Mouse (Mus musculus) hindbrain, embryonic 16.5 days (tissue): Measurements from ENCODE around the gene Rnf11. TPM values are rescaled to one million over a fixed set of nuclear protein-coding genes. Genes with fewer than 3 reads are reported as not detected.
A peak's percentile ranks its signal among the peaks of the same experiment; 100 is the strongest.

ENCODE experiments used
- ATAC-seq: fragments of 200-750 bp; cut with Nextera tagmentation; 2 replicates; pipeline ENCODE4 v1.8.0; 2017; ENCODE audit warnings: moderate TSS enrichment, moderate library complexity
- H3K27ac ChIP-seq: fragments of 300-500 bp; sonication (generic); 2 replicates; pipeline ENCODE4 v1.5.1; 2014; ENCODE audit warnings: low read depth, mild to moderate bottlenecking, control low read depth, low read length, moderate library complexity
- H3K27me3 ChIP-seq: fragments of 300-500 bp; sonication (generic); replicated peaks from 2 replicates; pipeline ENCODE4 v1.6.1; 2014; ENCODE audit warnings: low read length; ENCODE audit not compliant: control insufficient read depth, insufficient read depth
- H3K36me3 ChIP-seq: fragments of 300-500 bp; sonication (generic); 2 replicates; pipeline ENCODE4 v1.6.1; 2014; ENCODE audit warnings: mild to moderate bottlenecking, low read length, moderate library complexity, mixed read lengths; ENCODE audit not compliant: control insufficient read depth, insufficient read depth
- H3K4me1 ChIP-seq: fragments of 300-500 bp; sonication (generic); 2 replicates; pipeline ENCODE4 v1.6.1; 2014; ENCODE audit warnings: low read depth, low read length; ENCODE audit not compliant: control insufficient read depth, insufficient read depth
- H3K4me2 ChIP-seq: fragments of 300-500 bp; sonication (generic); 2 replicates; pipeline ENCODE4 v1.6.1; 2014; ENCODE audit warnings: mild to moderate bottlenecking, low read length, control low read depth, moderate library complexity
- H3K4me3 ChIP-seq: fragments of 300-500 bp; sonication (generic); 2 replicates; pipeline ENCODE4 v1.5.1; 2014; ENCODE audit warnings: mild to moderate bottlenecking, low read length, control low read depth, moderate library complexity
- H3K9ac ChIP-seq: fragments of 300-500 bp; sonication (generic); 2 replicates; pipeline ENCODE4 v1.6.1; 2014; ENCODE audit warnings: low read depth, mild to moderate bottlenecking, control low read depth, low read length, moderate library complexity
- H3K9me3 ChIP-seq: fragments of 300-500 bp; sonication (generic); 2 replicates; pipeline ENCODE4 v1.6.1; 2014; ENCODE audit warnings: mild to moderate bottlenecking, low read length, moderate library complexity; ENCODE audit not compliant: control insufficient read depth
- WGBS: fragments of 180-500 bp; shearing (Covaris S2); extraction: QIAGEN DNeasy Blood & Tissue Kit; methylation state at CpG from one replicate; pipeline ENCODE4 v1.1.7; 2014; 5-methylcytosine and 5-hydroxymethylcytosine counted together
- polyA plus RNA-seq: library from polyadenylated mRNA; unstranded; fragments of >200 nt; fragmentation: Nextera tagmentation; extraction: Ambion mirVana; gene quantifications from 2 replicates; pipeline ENCODE4 v1.2.1, GENCODE M21; 2015

The Rnf11 gene
- polyA plus RNA-seq, 1 experiment from 2014 or later: 60.3 TPM

DNA sequence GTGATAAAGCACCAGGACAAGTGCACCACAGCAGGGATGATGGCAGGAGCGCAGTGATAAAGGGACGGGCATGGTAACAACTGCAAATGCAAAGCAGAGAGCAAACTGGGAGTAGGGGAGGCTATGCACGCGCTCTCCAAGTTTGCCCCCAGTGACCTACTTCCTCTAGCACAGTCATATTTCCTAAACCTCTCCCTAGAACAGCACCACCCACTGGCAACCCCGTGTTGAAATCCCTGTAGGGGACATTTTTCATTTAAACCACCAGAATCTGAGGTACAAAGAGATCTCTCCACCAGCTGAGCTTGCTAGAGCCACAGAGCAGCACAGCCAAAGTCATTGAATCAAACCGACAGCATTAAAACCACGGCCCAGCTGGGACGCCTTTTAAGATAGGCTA is 45.4 kb downstream of the Rnf11 start:
- ATAC-seq: no peak
- 76% methylated on average over 8 of the region's 8 CpGs for WGBS

GRCm38 (mm10) chr4:109437913-109438878 is 46.3 kb downstream of the Rnf11 start:
- WGBS: 54% methylated on average over 9 of the region's 9 CpGs
- ATAC-seq: peak; percentile 78

More for the DNA sequence above, 45.4 kb downstream of the Rnf11 start:
- no peaks in the 10 kb centered on the region for H3K4me1 ChIP-seq
- H3K27ac ChIP-seq: no peak overlapping the region
- no peak overlapping the region for H3K9ac ChIP-seq
- no peaks in the 10 kb centered on the region for H3K36me3 ChIP-seq
- H3K4me3 ChIP-seq: no peak overlapping the region
- H3K4me2 ChIP-seq: no peak overlapping the region
- no peaks in the 10 kb centered on the region for H3K27me3 ChIP-seq
- H3K9me3 ChIP-seq: no peaks in the 10 kb centered on the region

GRCm38 (mm10) chr4:109434256-109434655 is 50.3 kb downstream of the Rnf11 start:
- no peaks in the 10 kb centered on the region for H3K36me3 ChIP-seq
- ATAC-seq: no peak
- H3K4me1 ChIP-seq: no peaks in the 10 kb centered on the region
- no peak overlapping the region for H3K27ac ChIP-seq
- no peaks in the 10 kb centered on the region for H3K27me3 ChIP-seq
- H3K9ac ChIP-seq: no peak overlapping the region
- H3K9me3 ChIP-seq: no peaks in the 10 kb centered on the region
- no peak overlapping the region for H3K4me3 ChIP-seq
- H3K4me2 ChIP-seq: no peak overlapping the region
- 100% methylated on average over 1 of the region's 1 CpGs for WGBS

More at GRCm38 (mm10) chr4:109437913-109438878, 46.3 kb downstream of the Rnf11 start:
- no peaks in the 10 kb centered on the region for H3K36me3 ChIP-seq
- no peaks in the 10 kb centered on the region for H3K4me1 ChIP-seq
- H3K9me3 ChIP-seq: no peaks in the 10 kb centered on the region
- no peaks in the 10 kb centered on the region for H3K27me3 ChIP-seq
- H3K9ac ChIP-seq: no peak overlapping the region
- H3K27ac ChIP-seq: no peak overlapping the region
- no peak overlapping the region for H3K4me2 ChIP-seq
- no peak overlapping the region for H3K4me3 ChIP-seq

DNA sequence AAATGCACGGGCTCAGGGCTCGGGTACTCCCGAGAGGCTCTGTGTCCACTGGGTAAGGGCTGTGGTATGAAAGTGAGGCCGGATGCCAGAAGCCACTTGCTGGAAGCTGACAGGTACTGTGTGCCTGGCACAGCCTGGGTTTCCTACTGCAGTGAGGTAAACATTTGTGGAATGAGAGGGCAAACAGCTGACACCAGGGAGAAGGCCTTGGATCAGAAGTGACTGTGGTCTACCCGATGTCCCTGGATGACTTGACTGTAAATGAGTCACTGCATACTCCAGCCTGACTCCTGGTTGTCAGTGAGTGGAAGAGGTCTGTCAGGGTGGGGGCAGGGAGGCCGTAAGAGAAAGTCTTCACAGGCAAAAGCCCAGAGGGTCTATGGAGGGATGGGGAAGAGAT is 50.9 kb downstream of the Rnf11 start:
- Histone ChIP-seq H3K4me3 (no peak overlapping the region), H3K27me3 (no peaks in the 10 kb centered on the region), H3K4me2 (no peak overlapping the region), H3K27ac (no peak overlapping the region), H3K4me1 (no peaks in the 10 kb centered on the region), H3K9me3 (no peaks in the 10 kb centered on the region), H3K9ac (no peak overlapping the region), H3K36me3 (no peaks in the 10 kb centered on the region)
- no peak for ATAC-seq
- 82% methylated on average over 6 of the region's 6 CpGs for WGBS

DNA sequence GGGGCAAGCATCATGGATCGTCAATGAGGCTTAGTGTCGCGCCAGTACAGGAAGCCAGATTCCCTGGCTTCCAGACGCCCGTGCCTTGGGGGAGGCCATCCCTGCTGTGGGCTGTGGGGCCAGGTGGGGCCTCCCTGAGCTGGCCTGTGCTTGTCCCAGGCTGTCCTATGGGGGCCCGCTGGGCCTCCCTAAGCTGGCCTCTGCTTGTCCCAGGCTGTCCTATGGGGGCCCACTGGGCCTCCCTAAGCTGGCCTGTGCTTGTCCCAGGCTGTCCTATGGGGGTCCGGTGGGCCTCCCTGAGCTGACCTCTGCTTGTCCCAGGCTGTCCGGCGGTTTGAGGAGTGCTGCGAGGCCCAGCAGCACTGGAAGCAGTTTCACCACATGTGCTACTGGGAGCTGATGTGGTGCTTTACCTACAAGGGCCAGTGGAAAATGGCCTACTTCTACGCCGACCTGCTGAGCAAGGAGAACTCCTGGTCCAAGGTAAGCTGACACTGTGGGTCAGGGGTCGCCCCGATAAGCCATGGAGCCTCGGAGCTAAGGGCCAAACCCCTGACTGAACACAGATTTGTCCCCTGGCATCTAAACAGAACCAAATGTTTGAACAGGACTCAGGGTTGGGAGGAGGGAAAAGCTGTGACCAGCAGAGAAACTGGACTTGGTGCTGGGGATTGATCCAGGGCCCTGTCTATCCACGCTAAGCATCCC is 51.7 kb downstream of the Rnf11 start:
- H3K36me3 ChIP-seq: no peaks in the 10 kb centered on the region
- no peaks in the 10 kb centered on the region for H3K27me3 ChIP-seq
- no peaks in the 10 kb centered on the region for H3K4me1 ChIP-seq
- H3K27ac ChIP-seq: no peak overlapping the region
- ATAC-seq: peak; percentile 51; the same call in 1 of the 2 replicates
- no peak overlapping the region for H3K4me2 ChIP-seq
- H3K9ac ChIP-seq: no peak overlapping the region; the same call in 1 of the 2 replicates
- H3K9me3 ChIP-seq: no peaks in the 10 kb centered on the region
- 81% methylated on average over 16 of the region's 16 CpGs for WGBS
- no peak overlapping the region for H3K4me3 ChIP-seq

- Histone ChIP-seq H3K27ac (no peak overlapping the region), H3K4me1 (no peaks in the 10 kb centered on the region), H3K36me3 (no peaks in the 10 kb centered on the region), H3K4me2 (no peak overlapping the region), H3K9ac (no peak overlapping the region), H3K27me3 (no peaks in the 10 kb centered on the region), H3K9me3 (no peaks in the 10 kb centered on the region), H3K4me3 (no peak overlapping the region)
- 58% methylated on average over 13 of the region's 13 CpGs for WGBS
- peak; percentile 40; the same call in 1 of the 2 replicates for ATAC-seq
Observed at GRCm38 (mm10) chr4:109430854-109431253, 53.7 kb downstream of the Rnf11 start.

- WGBS: 95% methylated on average over 7 of the region's 7 CpGs
- Histone ChIP-seq H3K9ac (no peak overlapping the region), H3K4me1 (no peaks in the 10 kb centered on the region), H3K27ac (no peak overlapping the region), H3K9me3 (no peaks in the 10 kb centered on the region), H3K27me3 (no peaks in the 10 kb centered on the region), H3K4me2 (no peak overlapping the region), H3K36me3 (no peaks in the 10 kb centered on the region), H3K4me3 (no peak overlapping the region)
- ATAC-seq: no peak
Observed at GRCm38 (mm10) chr4:109430250-109430649, 54.3 kb downstream of the Rnf11 start.

GRCm38 (mm10) chr4:109427058-109427457 is 57.5 kb downstream of the Rnf11 start:
- no peak overlapping the region for H3K27ac ChIP-seq
- no peak overlapping the region for H3K4me2 ChIP-seq
- no peaks in the 10 kb centered on the region for H3K4me1 ChIP-seq
- no peak overlapping the region for H3K4me3 ChIP-seq
- no peaks in the 10 kb centered on the region for H3K36me3 ChIP-seq
- H3K27me3 ChIP-seq: no peaks in the 10 kb centered on the region
- H3K9ac ChIP-seq: no peak overlapping the region
- no peaks in the 10 kb centered on the region for H3K9me3 ChIP-seq
- WGBS: 74% methylated on average over 1 of the region's 1 CpGs
- no peak for ATAC-seq

- H3K4me1 ChIP-seq: no peaks in the 10 kb centered on the region
- WGBS: 77% methylated on average over 2 of the region's 2 CpGs
- no peaks in the 10 kb centered on the region for H3K9me3 ChIP-seq
- ATAC-seq: no peak
- no peaks in the 10 kb centered on the region for H3K27me3 ChIP-seq
- H3K4me2 ChIP-seq: no peak overlapping the region
- H3K4me3 ChIP-seq: no peak overlapping the region
- no peak overlapping the region for H3K27ac ChIP-seq
- no peaks in the 10 kb centered on the region for H3K36me3 ChIP-seq
- H3K9ac ChIP-seq: no peak overlapping the region
Observed at GRCm38 (mm10) chr4:109423438-109423837, 61.1 kb downstream of the Rnf11 start.
